Mouse (Mus musculus) small intestine, adult 2 months (tissue): ENCODE measurements around the gene Repin1. TPM values are rescaled to one million over a fixed set of nuclear protein-coding genes. Genes with fewer than 3 reads are reported as not detected.

Experiments
- H3K27ac ChIP-seq: fragments of 200-500 bp; 2 replicates; pipeline ENCODE4 v1.5.1; 2012; ENCODE audit warnings: low read depth, low read length, control low read depth, inconsistent platforms; ENCODE audit not compliant: insufficient read depth
- H3K27me3 ChIP-seq: fragments of 200-500 bp; 2 replicates; pipeline ENCODE4 v1.6.1; 2012; ENCODE audit warnings: mild to moderate bottlenecking, moderate library complexity, low read length, inconsistent platforms; ENCODE audit not compliant: control insufficient read depth, insufficient read depth
- H3K36me3 ChIP-seq: fragments of 200-500 bp; 2 replicates; pipeline ENCODE4 v1.6.1; 2012; ENCODE audit warnings: mild to moderate bottlenecking, low read length, control low read depth, inconsistent platforms; ENCODE audit not compliant: control insufficient read depth, insufficient read depth
- H3K4me1 ChIP-seq: fragments of 200-500 bp; 2 replicates; pipeline ENCODE4 v1.6.1; 2012; ENCODE audit warnings: low read length, inconsistent platforms, mixed read lengths; ENCODE audit not compliant: control insufficient read depth, insufficient read depth, insufficient read length
- H3K4me3 ChIP-seq: fragments of 200-500 bp; 2 replicates; pipeline ENCODE4 v1.5.1; 2012; ENCODE audit warnings: low read depth, mild to moderate bottlenecking, control low read depth, inconsistent platforms, low read length, moderate library complexity
- CTCF ChIP-seq: fragments of 200-500 bp; IDR thresholded peaks from 2 replicates; pipeline ENCODE4 v1.5.1; 2012; ENCODE audit warnings: low read depth, mild to moderate bottlenecking, control low read depth, inconsistent platforms, low read length, moderate library complexity, mixed read lengths; ENCODE audit not compliant: insufficient replicate concordance, insufficient read length; ENCODE audit errors: extremely low read depth
- POLR2A ChIP-seq: fragments of 200-500 bp; IDR thresholded peaks from 2 replicates; pipeline ENCODE4 v1.6.1; 2012; ENCODE audit warnings: low read depth, mild to moderate bottlenecking, control low read depth, inconsistent platforms, low read length, moderate library complexity
- WGBS: fragments of 180-500 bp; shearing (Covaris S2); methylation state at CpG from one replicate; pipeline ENCODE4 v1.1.7; 2018; 5-methylcytosine and 5-hydroxymethylcytosine counted together
- polyA plus RNA-seq: library from polyadenylated mRNA; depleted of rRNA; stranded (reverse); fragments of >200 nt; gene quantifications from 2 replicates; pipeline ENCODE4 v1.2.3, GENCODE M21; 2012

Gene Repin1
- polyA plus RNA-seq, 1 experiment = 10.2 TPM

DNA sequence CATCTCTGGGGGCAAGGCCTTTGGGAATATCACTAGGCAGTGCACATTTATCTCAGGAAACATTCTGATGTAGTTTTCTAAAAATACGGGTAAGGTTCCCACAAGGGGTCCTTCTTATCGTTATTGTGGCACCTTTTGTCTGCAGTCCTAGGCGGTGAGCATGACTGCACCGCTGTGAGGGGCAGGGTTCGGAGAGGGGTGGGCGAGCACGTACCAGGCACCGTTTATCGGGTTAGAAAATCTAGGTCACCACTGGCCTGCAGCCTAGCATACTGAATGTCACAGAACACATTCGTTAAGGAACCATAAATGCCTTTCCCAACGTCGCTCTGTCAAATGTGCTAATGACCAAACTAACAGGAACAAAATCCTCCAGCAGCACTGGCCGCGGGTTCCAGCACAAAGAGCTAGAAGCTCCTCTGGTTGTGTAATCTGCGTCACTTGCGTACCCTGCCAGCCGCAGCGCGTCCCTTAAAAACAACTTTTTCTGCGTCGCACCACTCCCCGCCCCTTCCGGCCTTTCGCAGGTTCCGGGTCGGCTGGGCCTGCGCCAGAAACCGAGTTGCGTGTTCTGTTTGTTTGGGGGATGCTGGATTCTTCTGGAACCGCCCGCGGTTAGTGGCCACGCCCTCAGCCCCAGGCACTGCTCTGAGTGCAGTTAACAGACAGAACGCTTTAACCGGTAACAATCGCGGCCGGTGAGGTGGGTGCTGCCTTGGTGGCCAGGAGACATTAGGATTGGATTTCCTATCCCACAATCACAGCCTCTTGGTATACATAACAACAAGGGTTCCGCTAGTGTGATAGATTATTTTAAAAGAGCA is 39.2 kb upstream of the Repin1 start, which contains the start of gene Lrrc61:
Gene Lrrc61, plus strand, starts transcription at position 517 of the 824 bp plus-strand sequence.
- 1% methylated on average over 39 of the region's 39 CpGs for WGBS
- peak; percentile 69; the same call in 1 of the 2 replicates for TF ChIP-seq POLR2A
- TF ChIP-seq CTCF = no peak
- no peaks in the 10 kb centered on the region for H3K27me3 ChIP-seq
- peak within 1 kb of the TSS; percentile 91 for H3K27ac ChIP-seq
- peaks cover 8% of the 10 kb centered on the region; the same call in 1 of the 2 replicates for H3K4me1 ChIP-seq
- no peaks in the 10 kb centered on the region for H3K36me3 ChIP-seq
- peak within 1 kb of the TSS; percentile 64 for H3K4me3 ChIP-seq

- Histone ChIP-seq H3K4me3 (peak overlapping the region; percentile 64), H3K27ac (peak overlapping the region; percentile 91), H3K4me1 (peaks cover 8% of the 10 kb centered on the region; the same call in 1 of the 2 replicates), H3K36me3 (no peaks in the 10 kb centered on the region), H3K27me3 (no peaks in the 10 kb centered on the region)
- TF ChIP-seq CTCF (no peak), POLR2A (no peak)
- WGBS = 26% methylated on average over 14 of the region's 14 CpGs
Measured at GRCm38 (mm10) chr6:48555104-48555890, 38.4 kb upstream of the Repin1 start.

- Histone ChIP-seq H3K36me3 (no peaks in the 10 kb centered on the region), H3K4me3 (no peak overlapping the region), H3K4me1 (peaks cover 8% of the 10 kb centered on the region; the same call in 1 of the 2 replicates), H3K27me3 (no peaks in the 10 kb centered on the region), H3K27ac (no peak overlapping the region)
- TF ChIP-seq CTCF (no peak), POLR2A (no peak)
- 84% methylated on average over 3 of the region's 3 CpGs for WGBS
Measured at GRCm38 (mm10) chr6:48555956-48556355, 37.7 kb upstream of the Repin1 start.

GRCm38 (mm10) chr6:48565693-48566310 is 27.9 kb upstream of the Repin1 start:
- 40% methylated on average over 4 of the region's 4 CpGs for WGBS
- TF ChIP-seq CTCF (no peak), POLR2A (no peak)

GRCm38 (mm10) chr6:48566312-48566711 is 27.4 kb upstream of the Repin1 start:
- WGBS = 15% methylated on average over 5 of the region's 5 CpGs
- H3K36me3 ChIP-seq = no peaks in the 10 kb centered on the region
- no peaks in the 10 kb centered on the region for H3K27me3 ChIP-seq
- H3K4me1 ChIP-seq = peaks cover 23% of the 10 kb centered on the region
- no peak overlapping the region for H3K27ac ChIP-seq
- H3K4me3 ChIP-seq = no peak overlapping the region
- TF ChIP-seq POLR2A (no peak), CTCF (no peak)

More at GRCm38 (mm10) chr6:48565693-48566310, 27.9 kb upstream of the Repin1 start:
- Histone ChIP-seq H3K36me3 (no peaks in the 10 kb centered on the region), H3K27me3 (no peaks in the 10 kb centered on the region), H3K27ac (no peak overlapping the region), H3K4me1 (peaks cover 23% of the 10 kb centered on the region), H3K4me3 (no peak overlapping the region)

DNA sequence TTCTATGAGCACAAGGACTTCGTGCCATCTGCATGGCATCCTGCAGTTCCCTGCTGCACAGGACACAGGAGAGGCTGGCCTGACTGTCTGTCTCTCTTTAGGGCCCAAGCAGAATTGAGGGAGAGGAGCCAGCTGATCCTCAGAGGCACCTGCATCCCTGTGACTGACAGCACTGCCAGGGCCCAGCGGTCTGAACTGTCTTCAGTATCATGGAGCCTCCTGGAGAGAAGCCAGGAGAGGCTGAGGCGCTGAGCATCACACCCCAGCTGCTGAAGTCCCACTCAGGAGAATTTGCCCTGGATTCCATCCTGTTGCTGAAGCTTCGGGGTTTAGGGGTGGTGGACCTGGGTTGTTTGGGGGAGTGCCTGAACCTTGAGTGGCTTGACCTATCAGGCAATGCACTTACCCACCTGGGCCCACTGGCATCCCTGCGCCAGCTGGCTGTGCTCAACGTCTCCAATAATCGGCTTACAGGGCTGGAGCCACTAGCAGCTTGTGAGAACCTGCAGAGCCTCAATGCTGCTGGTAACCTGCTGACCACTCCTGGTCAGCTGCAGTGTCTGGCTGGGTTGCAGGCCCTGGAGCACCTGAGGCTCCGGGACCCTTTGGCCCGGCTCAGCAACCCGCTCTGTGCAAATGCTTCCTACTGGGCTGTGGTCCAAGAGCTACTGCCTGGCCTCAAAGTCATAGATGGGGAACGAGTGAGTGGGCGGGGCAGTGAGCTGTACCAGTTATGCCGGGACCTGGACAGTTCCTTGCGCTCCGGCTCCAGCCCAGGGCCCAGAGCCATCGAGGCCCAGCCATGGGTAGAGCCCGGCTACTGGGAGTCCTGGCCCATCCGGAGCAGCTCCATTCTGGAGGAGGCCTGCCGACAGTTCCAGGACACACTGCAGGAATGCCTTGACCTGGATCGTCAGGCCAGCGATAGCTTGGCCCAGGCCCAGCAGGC is 25.4 kb upstream of the Repin1 start:
- H3K4me3 ChIP-seq = peak overlapping the region; percentile 10; the same call in 1 of the 2 replicates
- H3K27me3 ChIP-seq = no peaks in the 10 kb centered on the region
- H3K27ac ChIP-seq = no peak overlapping the region
- 25% methylated on average over 21 of the region's 21 CpGs for WGBS
- H3K36me3 ChIP-seq = no peaks in the 10 kb centered on the region
- TF ChIP-seq POLR2A (no peak), CTCF (no peak)
- peaks cover 23% of the 10 kb centered on the region for H3K4me1 ChIP-seq
